Mouse (Mus musculus) gonadal fat pad, adult 2 months (tissue): ENCODE measurements around the gene Ttc7. TPM values are rescaled to one million over a fixed set of nuclear protein-coding genes. Genes with fewer than 3 reads are reported as not detected.

Experiments
- DNase-seq: peaks from one replicate; pipeline ENCODE4 v3.0.0-alpha.2; 2012; ENCODE audit warnings: low read depth
- polyA plus RNA-seq: library from polyadenylated mRNA; depleted of rRNA; stranded (reverse); fragments of >200 nt; gene quantifications from 2 replicates; pipeline ENCODE4 v1.2.3, GENCODE M21; 2012

Gene Ttc7
- polyA plus RNA-seq, 1 experiment = 31.8 TPM

GRCm38 (mm10) chr17:87367640-87368039, 85.0 kb downstream of the Ttc7 start:
- no peak for DNase-seq

DNA sequence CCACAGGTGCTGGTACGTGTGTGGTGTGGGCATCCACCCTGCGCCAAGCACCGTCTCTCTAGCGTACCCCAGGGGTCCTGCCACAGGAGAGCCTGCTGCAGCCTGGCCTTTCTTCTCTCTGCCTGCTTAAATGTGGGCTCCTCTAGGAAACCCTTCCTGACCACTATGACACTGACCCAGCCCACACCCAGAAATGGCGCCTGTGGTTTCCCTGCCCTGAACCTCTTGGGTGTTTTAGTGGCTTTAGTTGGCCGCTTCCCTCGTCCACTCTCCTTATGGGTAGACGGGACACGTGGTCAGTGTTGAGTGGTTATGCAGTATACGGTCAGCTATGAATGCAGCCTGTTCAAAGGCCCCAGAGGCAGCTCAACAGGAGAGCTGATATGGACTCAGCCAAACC, 85.8 kb downstream of the Ttc7 start:
- DNase-seq = no peak

- DNase-seq = no peak
These were observed 86.6 kb downstream of the Ttc7 start for GRCm38 (mm10) chr17:87369270-87369759.

GRCm38 (mm10) chr17:87372189-87372588, 89.5 kb downstream of the Ttc7 start:
- DNase-seq = no peak

GRCm38 (mm10) chr17:87373327-87373726, 90.6 kb downstream of the Ttc7 start:
- DNase-seq = no peak

DNA sequence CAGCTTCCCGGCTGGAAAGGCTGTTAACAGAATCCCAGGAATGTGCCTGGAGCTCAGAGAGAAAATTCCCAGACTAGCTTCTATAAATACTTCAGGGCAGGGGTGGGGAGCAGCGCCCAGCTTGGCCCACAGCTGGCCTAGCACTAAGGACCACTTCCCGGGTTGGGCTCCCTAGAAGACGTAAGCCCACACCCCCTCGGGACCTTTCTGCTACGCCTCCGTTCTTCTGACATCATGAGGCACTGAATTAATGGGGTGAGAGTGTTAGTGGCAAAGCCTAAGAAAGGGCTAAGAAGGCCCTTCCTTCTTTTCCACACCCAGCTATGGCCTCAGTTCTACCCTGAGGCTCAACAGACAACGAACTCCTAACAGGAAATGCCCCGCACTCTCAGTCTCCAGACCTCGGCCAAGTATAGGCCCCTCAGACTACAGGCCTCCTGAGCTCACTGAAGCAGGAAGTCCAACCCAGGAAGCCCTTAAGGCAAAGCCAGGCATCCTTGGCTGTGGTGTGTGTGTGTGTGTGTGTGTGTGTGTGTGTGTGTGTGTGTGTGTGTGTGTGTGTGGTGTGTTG, 93.3 kb downstream of the Ttc7 start:
- DNase-seq = no peak

DNA sequence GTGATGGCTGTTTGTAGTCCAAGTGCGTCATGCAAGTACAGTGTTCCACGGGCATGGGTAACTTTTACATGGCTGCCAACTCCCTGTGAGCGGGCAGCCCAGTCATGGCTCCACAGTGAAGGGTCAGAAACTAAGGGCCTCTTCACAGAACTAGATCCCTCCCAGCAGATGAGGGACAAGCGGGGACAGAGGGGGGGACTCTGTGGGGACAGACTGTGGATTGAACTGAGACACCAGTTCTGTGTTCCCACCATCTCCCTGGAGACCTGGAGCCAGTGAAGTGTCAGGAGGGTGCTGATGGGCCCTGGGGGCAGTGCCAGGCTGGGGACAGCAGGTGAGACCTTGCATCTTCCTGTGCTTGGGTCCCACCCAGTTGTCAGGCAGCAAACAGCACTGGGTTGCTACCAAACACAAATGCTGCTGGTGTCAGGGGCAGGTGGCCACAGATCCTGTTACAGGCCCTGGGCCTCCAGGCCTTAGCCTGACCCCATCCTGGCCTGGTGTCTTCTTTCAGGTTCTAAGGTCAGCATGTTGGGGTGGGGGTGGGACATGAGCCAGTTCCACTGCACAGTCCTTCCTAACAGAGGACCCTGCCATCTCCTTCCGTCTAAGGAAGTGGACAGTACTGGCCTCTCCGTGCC, 94.3 kb downstream of the Ttc7 start:
- no peak for DNase-seq

DNA sequence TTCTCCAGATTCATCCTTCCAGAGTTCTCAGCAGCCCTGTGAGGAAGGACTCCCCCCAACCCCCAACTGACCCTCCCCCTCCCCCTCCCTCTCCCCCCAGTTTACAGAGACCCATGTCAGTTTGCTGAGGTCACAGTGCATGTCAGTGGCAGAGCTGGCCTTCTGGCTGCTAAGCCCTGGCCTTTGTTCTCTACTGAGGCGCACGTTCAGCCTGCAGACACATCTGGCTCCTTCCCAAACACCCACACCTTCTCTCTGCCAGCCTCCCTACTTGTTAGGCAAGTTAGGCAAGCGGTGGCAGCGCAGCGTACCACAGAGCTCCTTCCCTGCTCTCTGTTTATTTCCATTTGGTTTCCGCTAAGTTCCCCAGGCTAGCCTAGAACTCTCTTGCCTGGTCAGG, 94.8 kb downstream of the Ttc7 start:
- DNase-seq = peak; percentile 78

DNA sequence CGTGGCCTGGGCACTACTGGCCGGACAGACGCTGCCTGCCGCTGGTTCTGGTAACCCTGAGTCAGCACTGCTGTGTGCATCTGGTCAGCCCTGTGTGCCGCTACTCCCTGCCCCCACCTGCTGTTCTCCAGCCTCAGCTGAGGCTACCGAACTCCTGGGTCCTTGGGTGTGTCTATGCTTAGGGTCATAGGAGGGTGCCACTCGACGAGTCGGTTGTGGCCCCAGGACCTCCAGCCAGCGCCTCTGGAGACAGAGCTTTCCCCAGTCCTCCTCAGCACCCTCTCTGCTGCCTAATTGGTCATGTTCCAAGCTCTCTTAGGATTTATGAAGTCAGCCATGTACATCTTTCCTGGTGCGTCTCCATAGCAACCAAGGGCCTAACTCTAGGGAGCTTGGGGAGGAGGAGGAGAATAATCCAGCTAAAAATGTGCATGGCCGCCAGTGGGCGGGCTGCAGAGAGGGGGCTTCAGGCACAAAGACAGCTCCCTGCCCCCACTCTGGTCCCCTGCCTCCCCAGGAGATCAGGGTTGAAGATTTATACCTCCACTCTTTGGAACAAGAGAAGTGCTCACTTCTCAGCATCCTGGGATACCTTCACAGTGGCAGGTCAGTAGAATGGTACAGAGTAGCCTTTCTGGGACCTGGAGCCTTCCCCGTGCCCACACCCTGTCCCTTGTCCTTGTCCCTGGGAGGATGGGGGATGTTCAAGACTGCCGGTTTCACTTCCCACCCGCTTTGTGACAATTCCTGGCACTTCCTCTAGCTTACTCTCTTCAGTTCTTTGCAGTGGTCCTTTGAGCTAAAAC, 95.9 kb downstream of the Ttc7 start:
- no peak for DNase-seq

- no peak for DNase-seq
These were observed 96.5 kb downstream of the Ttc7 start for GRCm38 (mm10) chr17:87379160-87379624.

GRCm38 (mm10) chr17:87379821-87380220, 97.1 kb downstream of the Ttc7 start:
- no peak for DNase-seq

GRCm38 (mm10) chr17:87380681-87381080, 98.0 kb downstream of the Ttc7 start:
- DNase-seq = no peak

GRCm38 (mm10) chr17:87385835-87386234, 103.1 kb downstream of the Ttc7 start:
- no peak for DNase-seq

DNA sequence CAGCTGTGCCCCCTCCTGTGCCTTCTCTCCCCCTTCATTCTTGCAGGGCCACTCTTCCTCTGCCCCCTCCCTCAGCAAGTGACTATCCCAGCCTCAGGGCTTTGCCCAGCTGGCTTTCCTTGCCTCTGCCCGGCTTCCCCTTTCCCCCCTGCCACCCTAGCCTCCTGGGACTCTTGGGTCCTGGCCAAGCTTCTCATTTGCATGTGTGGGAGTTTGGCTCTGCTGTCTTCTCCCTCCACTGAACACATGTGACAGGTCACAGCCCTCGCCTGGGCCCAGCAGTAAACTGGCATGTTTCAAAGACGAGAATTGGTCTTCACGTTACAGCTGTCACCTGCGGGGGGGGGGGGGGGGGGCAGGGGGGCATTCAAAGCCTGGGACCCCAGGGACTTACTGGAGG, 104.4 kb downstream of the Ttc7 start:
- DNase-seq = no peak

- DNase-seq = no peak
These were observed 108.6 kb downstream of the Ttc7 start for GRCm38 (mm10) chr17:87391242-87391641.

GRCm38 (mm10) chr17:87397088-87397487, 114.4 kb downstream of the Ttc7 start:
- DNase-seq = no peak

DNA sequence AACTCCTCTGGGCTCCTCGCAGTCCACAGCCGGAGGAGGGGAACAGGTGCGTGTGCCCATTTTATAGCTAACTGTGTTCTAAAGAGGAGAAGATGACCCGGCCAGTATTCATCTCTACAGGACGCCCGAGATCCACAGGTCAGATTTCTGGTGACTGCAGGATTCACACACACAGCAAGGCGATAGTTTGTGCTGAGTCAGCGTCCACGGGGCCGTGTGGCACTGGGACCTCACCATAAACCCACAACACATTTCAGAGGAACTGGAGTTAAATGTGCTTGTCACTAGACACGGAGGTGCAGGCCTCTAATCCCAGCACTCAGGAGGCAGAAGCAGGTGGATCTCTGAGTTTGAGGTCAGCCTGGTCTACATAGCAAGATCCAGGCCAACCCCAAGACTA, 119.8 kb downstream of the Ttc7 start:
- no peak for DNase-seq

DNA sequence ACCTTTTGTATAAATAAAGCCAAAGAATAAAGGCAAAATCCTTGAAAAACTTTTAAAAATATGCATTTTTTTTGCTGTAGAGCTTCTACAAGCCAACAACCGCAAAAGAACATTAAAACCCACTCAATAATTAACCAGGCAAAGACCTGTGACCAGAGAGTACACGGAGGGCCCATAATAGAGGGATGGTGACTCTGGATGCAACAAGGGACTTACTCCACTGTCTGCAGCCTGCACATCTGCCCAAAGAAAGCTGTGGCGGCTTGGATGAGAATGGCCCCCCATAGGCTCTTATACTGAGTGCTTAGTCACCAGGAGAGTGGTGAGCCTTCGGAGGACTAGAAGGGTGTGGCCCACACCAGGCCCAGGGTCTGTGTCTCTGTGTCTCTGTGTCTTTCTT, 120.8 kb downstream of the Ttc7 start:
- no peak for DNase-seq

DNA sequence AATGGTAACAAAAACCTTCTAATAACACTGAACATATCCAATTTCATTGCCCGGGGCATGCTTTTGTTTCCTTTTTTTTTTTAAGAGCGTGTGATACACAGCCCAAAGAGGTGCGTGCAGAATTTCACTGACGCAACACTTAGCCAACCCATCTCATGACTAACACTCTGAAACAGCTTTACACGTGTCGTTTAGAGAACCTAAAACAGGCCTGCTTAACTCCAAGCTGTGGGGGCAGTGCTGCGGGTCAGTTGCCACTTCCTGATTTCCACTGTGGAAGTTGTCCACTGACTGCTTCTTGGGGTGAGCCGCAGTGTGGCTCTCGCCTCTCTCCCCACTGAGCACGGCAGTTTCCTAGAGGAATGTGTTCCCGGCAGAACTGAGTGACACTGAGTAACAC, 122.9 kb downstream of the Ttc7 start:
- no peak for DNase-seq

- DNase-seq = no peak
These were observed 124.0 kb downstream of the Ttc7 start for GRCm38 (mm10) chr17:87406646-87407045.

DNA sequence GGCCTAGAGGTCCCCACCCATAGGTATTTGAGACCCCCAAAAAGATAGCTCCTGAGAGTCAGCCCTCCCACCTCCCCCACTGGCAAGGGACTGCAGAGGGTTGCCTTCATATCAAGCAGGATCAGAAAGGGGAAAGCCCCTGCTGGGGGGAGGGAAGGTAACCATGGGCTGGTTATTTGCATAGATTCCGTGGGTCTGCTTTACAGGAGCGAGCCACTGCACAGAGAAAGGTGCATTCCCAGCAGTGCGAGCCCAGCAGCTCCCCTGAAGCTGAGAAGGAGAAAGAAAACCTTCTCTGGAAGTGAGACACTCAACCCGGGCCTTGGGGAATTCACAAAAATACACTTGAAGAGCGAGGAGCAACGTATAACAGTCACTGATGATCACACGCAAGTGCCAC, 135.4 kb downstream of the Ttc7 start:
- DNase-seq = no peak

GRCm38 (mm10) chr17:87427511-87427910, 144.8 kb downstream of the Ttc7 start, which contains the start of gene Stpg4:
Gene Stpg4, minus strand, starts transcription at chr17:87427741.
- no peak for DNase-seq

- no peak for DNase-seq
These were observed 146.7 kb downstream of the Ttc7 start for GRCm38 (mm10) chr17:87429431-87429830.
